Mouse (Mus musculus): Measurements from ENCODE around the gene Hnrnpa0. TPM values are rescaled to one million over a fixed set of nuclear protein-coding genes. Genes with fewer than 3 reads are reported as not detected.

Hnrnpa0 gene
- total RNA-seq, 2 experiments from 2014 or later = 118 to 134 TPM

DNA sequence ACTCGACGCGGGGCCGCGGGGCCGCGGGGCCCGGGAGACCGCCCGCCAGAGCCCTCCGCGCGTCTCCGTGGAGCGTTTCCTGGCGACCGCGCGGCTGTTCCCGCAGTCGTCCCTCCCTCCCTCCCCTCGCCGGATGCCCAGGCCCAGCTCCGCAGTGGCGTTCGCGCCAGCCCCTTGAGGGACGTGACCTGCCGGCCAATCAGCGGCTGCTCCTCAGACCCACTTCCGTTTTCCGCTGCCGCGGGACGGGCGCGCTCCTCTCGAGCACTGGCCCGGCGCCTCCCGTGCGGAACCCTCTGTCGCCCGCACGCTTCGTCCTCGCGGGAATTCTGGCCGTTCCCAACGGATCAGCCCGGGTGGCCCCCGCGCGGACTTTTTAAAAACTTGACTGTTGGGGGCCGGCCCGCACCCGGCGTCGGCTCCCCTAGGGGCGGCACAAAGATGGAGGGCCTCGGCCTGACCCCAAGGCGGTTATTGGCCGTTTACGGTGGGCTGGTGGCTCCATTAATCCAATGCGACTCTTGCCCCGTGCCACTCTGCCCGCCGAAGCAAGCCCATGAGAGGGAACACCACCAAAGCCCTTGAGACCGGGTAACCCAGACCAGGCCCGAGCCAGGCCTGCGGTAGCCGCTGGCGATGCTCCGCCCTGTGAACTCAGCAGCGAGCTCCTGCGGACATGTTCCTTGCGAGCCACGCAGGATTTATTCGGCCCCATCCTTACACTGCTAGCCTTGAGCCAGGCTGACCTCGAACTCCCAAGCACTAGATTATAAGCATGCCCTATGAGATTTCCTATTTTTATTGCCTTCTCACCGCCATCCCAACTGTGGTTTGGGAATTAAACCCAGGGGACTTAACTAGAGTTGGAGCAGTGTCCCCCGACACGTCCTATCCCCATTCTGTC, 664 bp upstream of the Hnrnpa0 start:
- peak; percentile 97 to 98 for DNase-seq (ENCODE audit: low spot score in 2 of 2)
- intact Hi-C loops (cut with DNase I) = loop anchor here (2.0 to 5.0 kb wide), 2 partner anchors 16 to 88 kb away; partner anchors contain the start of genes Klhl3 and Ubqln1

- intact Hi-C loops (cut with DNase I) = loop anchor here (2.0 to 5.0 kb wide), 2 partner anchors 15 to 89 kb away; partner anchors contain the start of genes Klhl3 and Ubqln1
- DNase-seq (ENCODE audit: low spot score in 2 of 2) = peak; percentile 81 to 85
Observed at GRCm38 (mm10) chr13:58127766-58128361, 492 bp downstream of the Hnrnpa0 start.

GRCm38 (mm10) chr13:58126862-58127765, 1.2 kb downstream of the Hnrnpa0 start:
- DNase-seq (ENCODE audit: low spot score in 2 of 2) = peak in 1 of 2 experiments; percentile 26
- intact Hi-C loops (cut with DNase I) = loop anchor here (5.0 kb wide), 1 partner anchor 90 kb away; the partner anchor contains the start of gene Ubqln1

GRCm38 (mm10) chr13:58126126-58126525, 2.2 kb downstream of the Hnrnpa0 start:
- DNase-seq (ENCODE audit: low spot score in 2 of 2) = no peak

GRCm38 (mm10) chr13:58124989-58125388, 3.4 kb downstream of the Hnrnpa0 start:
- intact Hi-C loops (cut with DNase I) = loop anchor here (5.0 kb wide), 1 partner anchor 92 kb away; the partner anchor contains the start of gene Ubqln1

More at GRCm38 (mm10) chr13:58126126-58126525, 2.2 kb downstream of the Hnrnpa0 start:
- intact Hi-C loops (cut with DNase I) = loop anchor here (5.0 kb wide), 1 partner anchor 91 kb away; the partner anchor contains the start of gene Ubqln1

GRCm38 (mm10) chr13:58124278-58124677, 4.1 kb downstream of the Hnrnpa0 start:
- intact Hi-C loops (cut with DNase I) = no loop called here
- DNase-seq (ENCODE audit: low spot score in 2 of 2) = no peak

More at GRCm38 (mm10) chr13:58124989-58125388, 3.4 kb downstream of the Hnrnpa0 start:
- no peak for DNase-seq (ENCODE audit: low spot score in 2 of 2)

DNA sequence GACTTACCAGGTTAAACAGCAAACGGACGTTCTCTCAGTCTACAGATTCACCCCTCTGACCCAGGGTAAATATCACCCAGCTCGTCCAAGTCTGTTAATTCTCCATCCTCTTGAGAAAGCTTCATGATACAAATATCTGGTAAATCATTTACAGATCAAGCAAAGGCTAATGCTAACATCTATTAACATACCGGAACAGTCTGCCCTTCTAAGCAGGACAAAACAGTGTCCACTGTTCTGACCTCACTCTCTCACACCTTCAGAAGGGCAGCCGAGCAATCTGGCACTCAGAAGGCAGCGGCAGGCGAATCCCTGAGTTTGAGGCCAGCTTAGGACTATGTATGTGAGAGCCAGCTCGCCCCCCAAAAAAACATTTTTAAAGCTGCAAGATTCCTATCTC, 5.0 kb downstream of the Hnrnpa0 start:
- intact Hi-C loops (cut with DNase I) = no loop called here

GRCm38 (mm10) chr13:58122786-58123297, 5.5 kb downstream of the Hnrnpa0 start:
- no peak for DNase-seq (ENCODE audit: low spot score in 2 of 2)
- intact Hi-C loops (cut with DNase I) = no loop called here

More for the DNA sequence above, 5.0 kb downstream of the Hnrnpa0 start:
- DNase-seq (ENCODE audit: low spot score in 2 of 2) = no peak

DNA sequence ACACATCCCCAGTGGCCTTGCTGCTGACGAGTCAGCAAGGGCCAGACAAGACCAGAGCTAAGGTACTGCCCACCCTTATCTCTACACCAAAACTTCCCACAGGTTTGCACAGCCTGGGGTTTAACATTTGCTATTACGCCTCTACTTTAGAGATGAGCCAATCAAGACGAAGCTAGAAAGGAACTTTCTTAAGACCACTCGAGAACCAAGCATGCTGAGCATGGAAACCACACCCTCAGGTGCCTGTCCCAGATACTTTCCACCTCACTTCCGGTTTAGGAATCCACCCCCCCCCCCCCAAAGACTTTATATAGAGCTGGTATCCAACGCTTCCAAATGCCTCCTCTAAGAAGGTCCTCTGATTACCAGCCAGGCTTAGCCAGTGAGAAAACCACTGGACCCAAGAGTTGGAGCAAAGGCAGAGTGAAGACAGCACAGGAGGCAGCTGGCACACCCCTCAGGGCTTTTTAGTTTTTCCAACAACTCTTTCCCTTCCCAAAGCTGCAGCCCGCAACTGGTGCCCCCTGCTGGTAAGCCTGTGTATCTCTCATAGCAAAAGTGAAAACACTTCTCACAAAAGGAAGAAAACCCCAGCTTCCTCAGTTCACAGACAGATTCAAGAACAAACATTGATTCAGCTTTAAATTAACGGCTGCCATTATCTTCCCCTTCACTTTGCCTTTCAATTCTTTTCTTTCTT, 10.9 kb downstream of the Hnrnpa0 start:
- intact Hi-C loops (cut with DNase I) = loop anchor here (2.0 kb wide), 1 partner anchor 105 kb away; no protein-coding TSS in a partner anchor

DNA sequence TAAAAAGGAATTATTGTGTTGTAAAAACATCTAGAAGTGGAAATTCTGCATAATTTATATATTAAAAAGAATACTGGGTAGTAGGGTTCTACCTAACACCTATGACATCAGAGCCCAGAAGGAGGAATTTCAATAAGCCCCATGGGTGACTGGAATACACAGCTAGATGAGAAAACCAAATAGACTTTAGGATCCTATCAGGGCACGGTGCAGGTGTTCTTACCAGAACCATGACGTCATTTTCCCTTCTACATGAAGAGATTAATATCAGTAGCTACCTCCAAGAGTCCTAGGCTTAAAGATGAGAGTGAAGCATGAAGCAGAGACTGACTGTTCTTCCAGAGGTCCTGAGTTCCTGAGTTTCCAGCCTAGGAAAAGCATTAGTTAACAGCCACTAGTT, 11.6 kb downstream of the Hnrnpa0 start:
- intact Hi-C loops (cut with DNase I) = loop anchor here (2.0 kb wide), 1 partner anchor 104 kb away; no protein-coding TSS in a partner anchor
- DNase-seq (ENCODE audit: low spot score in 2 of 2) = no peak

More for the DNA sequence above, 10.9 kb downstream of the Hnrnpa0 start:
- peak in 1 of 2 experiments; percentile 43 for DNase-seq (ENCODE audit: low spot score in 2 of 2)

DNA sequence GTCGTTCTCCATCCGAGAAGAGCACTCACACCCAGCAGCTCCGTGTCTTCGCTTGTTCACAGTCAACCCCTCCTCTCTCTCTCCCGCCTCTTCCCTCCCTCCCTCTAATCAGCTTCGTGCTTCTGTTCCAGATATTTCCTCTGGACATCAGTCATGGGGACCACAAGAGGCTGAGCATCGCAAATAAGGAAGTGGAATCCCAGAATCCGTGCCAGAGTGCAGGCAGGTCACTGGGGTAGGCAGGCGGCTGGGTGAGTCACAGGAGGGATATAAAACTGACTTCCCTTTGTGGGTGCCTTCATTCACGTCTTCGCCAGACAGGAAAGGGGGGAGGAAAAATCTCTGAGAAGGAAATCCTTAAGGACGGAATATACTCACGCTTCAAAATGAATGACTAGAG, 13.1 kb downstream of the Hnrnpa0 start:
- intact Hi-C loops (cut with DNase I) = no loop called here
- DNase-seq (ENCODE audit: low spot score in 2 of 2) = no peak

- intact Hi-C loops (cut with DNase I) = loop anchor here (1.0 to 2.0 kb wide), 3 partner anchors 16 to 81 kb away; partner anchors contain the start of gene Hnrnpa0
- peak; percentile 82 to 85 for DNase-seq (ENCODE audit: low spot score in 2 of 2)
Observed at GRCm38 (mm10) chr13:58113061-58113900, 15.1 kb downstream of the Hnrnpa0 start, which contains the start of gene Klhl3. Klhl3 (minus strand) TSS chr13:58113592.

DNA sequence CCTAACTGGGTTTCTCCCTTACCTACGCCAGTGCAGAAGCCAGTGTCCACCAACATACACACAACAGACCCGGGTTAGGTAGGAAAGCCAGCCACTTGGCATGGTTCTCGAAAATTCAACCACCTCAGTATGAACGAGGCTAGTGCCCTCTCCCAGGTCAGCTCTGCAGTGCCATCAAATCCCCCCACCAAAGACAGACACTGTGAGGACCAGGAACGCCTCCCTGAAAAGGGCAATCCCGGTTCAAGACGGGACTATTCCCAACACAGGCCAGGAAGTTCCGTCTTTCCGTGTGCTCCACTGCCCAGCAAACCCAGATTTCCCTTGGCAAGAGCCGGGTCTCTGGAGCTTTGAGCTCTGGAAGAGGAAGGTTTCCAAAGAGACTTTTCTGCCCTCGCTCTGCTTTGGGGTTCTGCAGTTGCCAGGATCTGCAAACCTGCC, 15.7 kb downstream of the Hnrnpa0 start:
- intact Hi-C loops (cut with DNase I) = loop anchor here (1.0 to 2.0 kb wide), 3 partner anchors 16 to 80 kb away; partner anchors contain the start of gene Hnrnpa0
- peak in 1 of 2 experiments; percentile 32 for DNase-seq (ENCODE audit: low spot score in 2 of 2)

DNA sequence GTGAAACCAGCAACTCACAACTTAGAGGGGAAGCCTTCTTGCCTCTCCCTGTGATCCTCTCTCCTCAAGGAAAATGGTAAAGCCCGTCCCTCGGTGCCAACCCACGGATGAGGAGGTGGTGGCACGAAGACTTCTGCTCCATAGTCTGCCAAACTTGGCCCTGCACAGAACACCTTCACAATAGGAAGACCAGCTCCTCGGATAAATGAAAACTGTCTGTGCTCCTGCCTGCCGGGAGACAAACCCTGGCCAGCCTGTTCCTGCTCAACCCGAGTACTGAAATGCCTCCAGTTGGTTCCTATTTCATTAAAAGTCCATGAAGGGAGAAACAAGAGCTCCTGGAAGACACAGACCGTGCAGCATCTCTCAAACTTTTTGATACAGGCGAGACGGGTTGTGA, 16.2 kb downstream of the Hnrnpa0 start:
- intact Hi-C loops (cut with DNase I) = loop anchor here (2.0 kb wide), 1 partner anchor 17 kb away; the partner anchor contains the start of gene Hnrnpa0
- peak; percentile 54 to 70 for DNase-seq (ENCODE audit: low spot score in 2 of 2)

- intact Hi-C loops (cut with DNase I) = no loop called here
- DNase-seq (ENCODE audit: low spot score in 2 of 2) = peak; percentile 42 to 54
Observed at GRCm38 (mm10) chr13:58111306-58111705, 17.1 kb downstream of the Hnrnpa0 start.

- intact Hi-C loops (cut with DNase I) = no loop called here
Observed at GRCm38 (mm10) chr13:58090643-58091042, 37.7 kb downstream of the Hnrnpa0 start.

DNA sequence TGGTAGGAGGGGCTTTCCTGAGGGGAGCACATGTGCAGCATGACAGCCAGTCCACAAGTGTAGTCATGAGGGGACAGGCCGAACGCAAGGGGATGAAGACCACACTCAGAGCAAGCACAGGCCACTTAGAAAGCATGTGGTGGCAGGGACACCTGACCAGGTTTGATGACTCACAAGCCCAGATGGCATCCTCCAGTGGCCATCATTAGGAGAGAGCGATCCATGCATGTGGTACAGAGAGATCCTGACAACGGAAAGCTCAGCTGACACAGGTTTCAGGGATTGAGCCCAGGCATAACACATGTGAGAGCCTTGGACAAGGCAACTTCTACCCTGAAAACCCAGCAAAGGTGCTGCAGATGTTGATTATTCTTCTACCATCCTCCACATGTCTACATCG, 44.0 kb downstream of the Hnrnpa0 start:
- intact Hi-C loops (cut with DNase I) = no loop called here
- no peak for DNase-seq (ENCODE audit: low spot score in 2 of 2)

More at GRCm38 (mm10) chr13:58090643-58091042, 37.7 kb downstream of the Hnrnpa0 start:
- DNase-seq (ENCODE audit: low spot score in 2 of 2) = peak; percentile 68 to 69
